Mouse (Mus musculus): ENCODE measurements at regions not wholly inside any gene's neighbourhood (a gene's known extent, or its start where the extent isn't known, plus 50 kb on each side); places are given as distances from the start of the nearest gene placed in this dataset.

- no peak overlapping the region for H3K9ac ChIP-seq (ENCODE audit: low read length)
- H3K4me1 ChIP-seq (ENCODE audit: control insufficient read depth, insufficient read depth, low read length), result no peaks in the 10 kb centered on the region
- 96% methylated on average over 7 of the region's 7 CpGs for WGBS
- ATAC-seq, result no peak
- H3K4me3 ChIP-seq (ENCODE audit: low read depth, low read length), result no peak overlapping the region
- DNase-seq (ENCODE audit: low spot score), result no peak
- no peaks in the 10 kb centered on the region for H3K36me3 ChIP-seq (ENCODE audit: control insufficient read depth, insufficient read depth, low read length)
- no peak overlapping the region for H3K27ac ChIP-seq (ENCODE audit: low read depth, low read length)
- H3K9me3 ChIP-seq (replicated peaks; ENCODE audit: control insufficient read depth, low read length), result no peaks in the 10 kb centered on the region
- H3K27me3 ChIP-seq (replicated peaks; ENCODE audit: control insufficient read depth, insufficient read depth, low read length), result no peaks in the 10 kb centered on the region
- no peak overlapping the region for H3K4me2 ChIP-seq (ENCODE audit: low read length)
Observed at GRCm38 (mm10) chr12:92028354-92028753, 179.4 kb upstream of the Sel1l start.

GRCm38 (mm10) chr12:92024461-92025218 is 175.7 kb upstream of the Sel1l start:
- Histone ChIP-seq H3K4me2 (ENCODE audit: low read length) (no peak overlapping the region), H3K27me3 (replicated peaks; ENCODE audit: control insufficient read depth, insufficient read depth, low read length) (no peaks in the 10 kb centered on the region), H3K27ac (ENCODE audit: low read depth, low read length) (no peak overlapping the region), H3K4me1 (ENCODE audit: control insufficient read depth, insufficient read depth, low read length) (no peaks in the 10 kb centered on the region), H3K4me3 (ENCODE audit: low read depth, low read length) (no peak overlapping the region), H3K9me3 (replicated peaks; ENCODE audit: control insufficient read depth, low read length) (no peaks in the 10 kb centered on the region), H3K9ac (ENCODE audit: low read length) (no peak overlapping the region), H3K36me3 (ENCODE audit: control insufficient read depth, insufficient read depth, low read length) (no peaks in the 10 kb centered on the region)
- 49% methylated on average over 4 of the region's 4 CpGs for WGBS
- ATAC-seq (no peak), DNase-seq (ENCODE audit: low spot score) (no peak)

- 49% methylated on average over 6 of the region's 6 CpGs for WGBS
- ATAC-seq (peak; percentile 73), DNase-seq (ENCODE audit: low spot score) (peak; percentile 68)
- Histone ChIP-seq H3K9ac (ENCODE audit: low read length) (no peak overlapping the region), H3K9me3 (replicated peaks; ENCODE audit: control insufficient read depth, low read length) (no peaks in the 10 kb centered on the region), H3K4me2 (ENCODE audit: low read length) (no peak overlapping the region), H3K27me3 (replicated peaks; ENCODE audit: control insufficient read depth, insufficient read depth, low read length) (no peaks in the 10 kb centered on the region), H3K36me3 (ENCODE audit: control insufficient read depth, insufficient read depth, low read length) (no peaks in the 10 kb centered on the region), H3K27ac (ENCODE audit: low read depth, low read length) (no peak overlapping the region), H3K4me1 (ENCODE audit: control insufficient read depth, insufficient read depth, low read length) (no peaks in the 10 kb centered on the region), H3K4me3 (ENCODE audit: low read depth, low read length) (no peak overlapping the region)
Observed at GRCm38 (mm10) chr12:92019593-92020224, 170.8 kb upstream of the Sel1l start.

- no peaks in the 10 kb centered on the region for H3K36me3 ChIP-seq (ENCODE audit: control insufficient read depth, insufficient read depth, low read length)
- ATAC-seq (no peak), DNase-seq (ENCODE audit: low spot score) (no peak)
- H3K27me3 ChIP-seq (replicated peaks; ENCODE audit: control insufficient read depth, insufficient read depth, low read length), result no peaks in the 10 kb centered on the region
- H3K9ac ChIP-seq (ENCODE audit: low read length), result no peak overlapping the region
- H3K9me3 ChIP-seq (replicated peaks; ENCODE audit: control insufficient read depth, low read length), result no peaks in the 10 kb centered on the region
- no peak overlapping the region for H3K27ac ChIP-seq (ENCODE audit: low read depth, low read length)
- no peak overlapping the region for H3K4me3 ChIP-seq (ENCODE audit: low read depth, low read length)
- 89% methylated on average over 2 of the region's 2 CpGs for WGBS
- H3K4me2 ChIP-seq (ENCODE audit: low read length), result no peak overlapping the region
- H3K4me1 ChIP-seq (ENCODE audit: control insufficient read depth, insufficient read depth, low read length), result no peaks in the 10 kb centered on the region
Observed at GRCm38 (mm10) chr12:92015373-92015772, 166.4 kb upstream of the Sel1l start.

- Histone ChIP-seq H3K9me3 (replicated peaks; ENCODE audit: control insufficient read depth, low read length) (no peaks in the 10 kb centered on the region), H3K4me3 (ENCODE audit: low read depth, low read length) (no peak overlapping the region), H3K9ac (ENCODE audit: low read length) (no peak overlapping the region), H3K27me3 (replicated peaks; ENCODE audit: control insufficient read depth, insufficient read depth, low read length) (no peaks in the 10 kb centered on the region), H3K4me1 (ENCODE audit: control insufficient read depth, insufficient read depth, low read length) (no peaks in the 10 kb centered on the region), H3K36me3 (ENCODE audit: control insufficient read depth, insufficient read depth, low read length) (no peaks in the 10 kb centered on the region), H3K27ac (ENCODE audit: low read depth, low read length) (no peak overlapping the region), H3K4me2 (ENCODE audit: low read length) (no peak overlapping the region)
- ATAC-seq, result no peak
- no peak for DNase-seq (ENCODE audit: low spot score)
- 75% methylated on average over 8 of the region's 8 CpGs for WGBS
Observed at GRCm38 (mm10) chr12:92013979-92014378, 165.0 kb upstream of the Sel1l start.

- 7% methylated on average over 8 of the region's 8 CpGs for WGBS
- H3K9me3 ChIP-seq (replicated peaks; ENCODE audit: control insufficient read depth, low read length), result no peaks in the 10 kb centered on the region
- peak; percentile 67 for ATAC-seq
Observed at GRCm38 (mm10) chr12:92013244-92013643, 164.3 kb upstream of the Sel1l start.

GRCm38 (mm10) chr12:92004391-92005094 is 155.6 kb upstream of the Sel1l start:
- 12% methylated on average over 12 of the region's 12 CpGs for WGBS
- DNase-seq (ENCODE audit: low spot score) (peak; percentile 91), ATAC-seq (peak; percentile 96)
- no peak overlapping the region for H3K4me3 ChIP-seq (ENCODE audit: low read depth, low read length)
- H3K36me3 ChIP-seq (ENCODE audit: control insufficient read depth, insufficient read depth, low read length), result no peaks in the 10 kb centered on the region
- no peak overlapping the region for H3K9ac ChIP-seq (ENCODE audit: low read length)
- H3K4me1 ChIP-seq (ENCODE audit: control insufficient read depth, insufficient read depth, low read length), result peaks cover 6% of the 10 kb centered on the region; the same call in 1 of the 2 replicates
- H3K9me3 ChIP-seq (replicated peaks; ENCODE audit: control insufficient read depth, low read length), result no peaks in the 10 kb centered on the region
- H3K27ac ChIP-seq (ENCODE audit: low read depth, low read length), result peak overlapping the region; percentile 70
- no peaks in the 10 kb centered on the region for H3K27me3 ChIP-seq (replicated peaks; ENCODE audit: control insufficient read depth, insufficient read depth, low read length)
- 0 out of 2 replicates have a peak overlapping the region, but pooled peaks have one; percentile 10 for H3K4me2 ChIP-seq (ENCODE audit: low read length)

More at GRCm38 (mm10) chr12:92013244-92013643, 164.3 kb upstream of the Sel1l start:
- Histone ChIP-seq H3K9ac (ENCODE audit: low read length) (no peak overlapping the region), H3K27me3 (replicated peaks; ENCODE audit: control insufficient read depth, insufficient read depth, low read length) (no peaks in the 10 kb centered on the region), H3K36me3 (ENCODE audit: control insufficient read depth, insufficient read depth, low read length) (no peaks in the 10 kb centered on the region), H3K4me1 (ENCODE audit: control insufficient read depth, insufficient read depth, low read length) (no peaks in the 10 kb centered on the region), H3K27ac (ENCODE audit: low read depth, low read length) (no peak overlapping the region), H3K4me2 (ENCODE audit: low read length) (no peak overlapping the region), H3K4me3 (ENCODE audit: low read depth, low read length) (no peak overlapping the region)
- peak; percentile 80 for DNase-seq (ENCODE audit: low spot score)

- no peak for ATAC-seq
- WGBS, result 87% methylated on average over 2 of the region's 2 CpGs
- H3K9ac ChIP-seq (ENCODE audit: low read length), result no peak overlapping the region
Observed at GRCm38 (mm10) chr12:91999031-91999430, 150.1 kb upstream of the Sel1l start.

More at GRCm38 (mm10) chr12:91999031-91999430, 150.1 kb upstream of the Sel1l start:
- no peak overlapping the region for H3K27ac ChIP-seq (ENCODE audit: low read depth, low read length)
- DNase-seq (ENCODE audit: low spot score), result no peak
- H3K4me3 ChIP-seq (ENCODE audit: low read depth, low read length), result no peak overlapping the region
- H3K9me3 ChIP-seq (replicated peaks; ENCODE audit: control insufficient read depth, low read length), result no peaks in the 10 kb centered on the region
- no peaks in the 10 kb centered on the region for H3K36me3 ChIP-seq (ENCODE audit: control insufficient read depth, insufficient read depth, low read length)
- H3K4me2 ChIP-seq (ENCODE audit: low read length), result no peak overlapping the region
- no peaks in the 10 kb centered on the region for H3K27me3 ChIP-seq (replicated peaks; ENCODE audit: control insufficient read depth, insufficient read depth, low read length)
- no peaks in the 10 kb centered on the region for H3K4me1 ChIP-seq (ENCODE audit: control insufficient read depth, insufficient read depth, low read length)
